Mouse (Mus musculus) midbrain, embryonic 16.5 days (tissue): ENCODE measurements around the gene Jund. TPM values are rescaled to one million over a fixed set of nuclear protein-coding genes. Genes with fewer than 3 reads are reported as not detected.

Source experiments
- ATAC-seq: fragments of 200-750 bp; cut with Nextera tagmentation; 2 replicates; pipeline ENCODE4 v1.8.0; 2017; ENCODE audit warnings: moderate TSS enrichment
- H3K27ac ChIP-seq: fragments of 300-500 bp; sonication (generic); 2 replicates; pipeline ENCODE4 v1.5.1; 2014; ENCODE audit warnings: mild to moderate bottlenecking, low read length, mixed read lengths
- H3K27me3 ChIP-seq: fragments of 300-500 bp; sonication (generic); 2 replicates; pipeline ENCODE4 v1.6.1; 2014; ENCODE audit warnings: low read depth, low read length, mixed read lengths; ENCODE audit not compliant: control insufficient read depth, insufficient read depth
- H3K36me3 ChIP-seq: fragments of 300-500 bp; sonication (generic); 2 replicates; pipeline ENCODE4 v1.6.1; 2014; ENCODE audit warnings: mild to moderate bottlenecking, low read length, moderate library complexity, mixed read lengths; ENCODE audit not compliant: control insufficient read depth, insufficient read depth
- H3K4me1 ChIP-seq: fragments of 300-500 bp; sonication (generic); 2 replicates; pipeline ENCODE4 v1.6.1; 2014; ENCODE audit warnings: mild to moderate bottlenecking, low read length, mixed read lengths; ENCODE audit not compliant: control insufficient read depth, insufficient read depth
- H3K4me2 ChIP-seq: fragments of 300-500 bp; sonication (generic); 2 replicates; pipeline ENCODE4 v1.6.1; 2014; ENCODE audit warnings: mild to moderate bottlenecking, low read length, mixed read lengths
- H3K4me3 ChIP-seq: fragments of 300-500 bp; sonication (generic); 2 replicates; pipeline ENCODE4 v1.5.1; 2014; ENCODE audit warnings: low read depth, mild to moderate bottlenecking, low read length, moderate library complexity, mixed read lengths
- H3K9ac ChIP-seq: fragments of 300-500 bp; sonication (generic); 2 replicates; pipeline ENCODE4 v1.6.1; 2014; ENCODE audit warnings: low read depth, low read length, mixed read lengths
- H3K9me3 ChIP-seq: fragments of 300-500 bp; sonication (generic); replicated peaks from 2 replicates; pipeline ENCODE4 v1.6.1; 2014; ENCODE audit warnings: mild to moderate bottlenecking, low read length, mixed read lengths; ENCODE audit not compliant: control insufficient read depth, poor library complexity, severe bottlenecking
- WGBS: fragments of 180-500 bp; shearing (Covaris S2); extraction: QIAGEN DNeasy Blood & Tissue Kit; methylation state at CpG from one replicate; pipeline ENCODE4 v1.1.7; 2014; 5-methylcytosine and 5-hydroxymethylcytosine counted together
- polyA plus RNA-seq: library from polyadenylated mRNA; unstranded; fragments of >200 nt; fragmentation: Nextera tagmentation; extraction: Ambion mirVana; gene quantifications from 2 replicates; pipeline ENCODE4 v1.2.1, GENCODE M21; 2015

The Jund gene
- polyA plus RNA-seq, 1 experiment from 2014 or later = 67.9 TPM

DNA sequence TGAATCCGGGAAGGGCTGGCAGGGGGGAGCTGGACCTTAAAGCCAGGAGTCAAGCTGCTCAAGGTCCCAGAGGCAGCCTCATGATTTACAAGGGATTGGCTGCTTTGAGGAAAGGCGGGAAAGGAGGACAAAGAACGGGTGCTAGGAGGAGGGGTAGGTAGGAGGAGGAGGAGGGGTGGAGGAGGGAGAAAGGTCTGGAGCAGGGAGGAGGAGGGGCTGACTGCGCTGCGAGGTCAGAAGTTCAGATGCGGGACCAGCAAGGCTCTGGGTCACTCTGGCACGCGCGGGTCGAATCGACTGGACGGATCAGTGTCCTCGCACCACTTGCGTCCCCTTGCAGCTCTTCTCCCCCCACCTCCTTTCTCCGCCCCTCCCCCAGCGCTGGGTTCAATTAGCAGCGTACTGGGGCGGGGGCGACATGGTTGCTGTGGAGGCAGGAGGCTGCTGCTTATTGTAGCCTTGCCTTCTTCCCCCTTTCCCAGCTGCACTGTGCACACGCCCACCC is 7.0 kb upstream of the Jund start:
- 0 out of 2 replicates have a peak overlapping the region, but pooled peaks have one; percentile 15 for H3K27ac ChIP-seq
- no peaks in the 10 kb centered on the region; the same call in 1 of the 2 replicates for H3K27me3 ChIP-seq
- peak overlapping the region; percentile 65 for H3K4me2 ChIP-seq
- H3K4me3 ChIP-seq = peak overlapping the region; percentile 32
- H3K4me1 ChIP-seq = peaks cover 14% of the 10 kb centered on the region
- no peaks in the 10 kb centered on the region for H3K9me3 ChIP-seq
- H3K9ac ChIP-seq = peak overlapping the region; percentile 60
- WGBS = 0% methylated on average over 16 of the region's 20 CpGs
- ATAC-seq = peak; percentile 26
- H3K36me3 ChIP-seq = no peaks in the 10 kb centered on the region

DNA sequence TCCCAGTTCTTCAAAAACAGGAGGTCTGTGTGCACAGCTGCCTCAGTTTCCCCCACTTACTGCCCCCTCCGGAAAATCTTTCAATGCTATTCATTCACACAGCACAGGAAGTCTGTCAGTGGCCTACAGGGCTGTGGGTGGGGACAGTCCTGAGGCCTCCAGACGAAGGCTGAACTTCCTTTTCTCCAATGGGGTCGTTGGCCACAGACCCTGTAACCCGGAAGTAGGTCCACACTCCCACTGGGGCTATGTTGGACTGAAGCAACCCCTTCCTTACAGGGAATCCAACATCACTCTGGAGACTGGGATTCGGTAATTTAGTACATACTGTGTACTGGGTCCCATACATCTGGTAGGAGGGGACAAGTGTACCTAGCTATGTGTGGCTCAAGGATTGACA is 5.1 kb upstream of the Jund start:
- Histone ChIP-seq H3K9me3 (no peaks in the 10 kb centered on the region), H3K4me1 (peaks cover 28% of the 10 kb centered on the region), H3K9ac (no peak overlapping the region), H3K4me2 (no peak overlapping the region), H3K4me3 (no peak overlapping the region), H3K27me3 (no peaks in the 10 kb centered on the region; the same call in 1 of the 2 replicates), H3K27ac (no peak overlapping the region), H3K36me3 (no peaks in the 10 kb centered on the region)
- no peak for ATAC-seq
- 86% methylated on average over 5 of the region's 5 CpGs for WGBS

- Histone ChIP-seq H3K4me3 (no peak overlapping the region), H3K27me3 (no peaks in the 10 kb centered on the region; the same call in 1 of the 2 replicates), H3K9me3 (no peaks in the 10 kb centered on the region), H3K36me3 (no peaks in the 10 kb centered on the region), H3K9ac (no peak overlapping the region), H3K27ac (no peak overlapping the region), H3K4me2 (no peak overlapping the region), H3K4me1 (peaks cover 28% of the 10 kb centered on the region)
- 37% methylated on average over 31 of the region's 32 CpGs for WGBS
- no peak for ATAC-seq
Observed at GRCm38 (mm10) chr8:70695318-70696018, 3.3 kb upstream of the Jund start.

DNA sequence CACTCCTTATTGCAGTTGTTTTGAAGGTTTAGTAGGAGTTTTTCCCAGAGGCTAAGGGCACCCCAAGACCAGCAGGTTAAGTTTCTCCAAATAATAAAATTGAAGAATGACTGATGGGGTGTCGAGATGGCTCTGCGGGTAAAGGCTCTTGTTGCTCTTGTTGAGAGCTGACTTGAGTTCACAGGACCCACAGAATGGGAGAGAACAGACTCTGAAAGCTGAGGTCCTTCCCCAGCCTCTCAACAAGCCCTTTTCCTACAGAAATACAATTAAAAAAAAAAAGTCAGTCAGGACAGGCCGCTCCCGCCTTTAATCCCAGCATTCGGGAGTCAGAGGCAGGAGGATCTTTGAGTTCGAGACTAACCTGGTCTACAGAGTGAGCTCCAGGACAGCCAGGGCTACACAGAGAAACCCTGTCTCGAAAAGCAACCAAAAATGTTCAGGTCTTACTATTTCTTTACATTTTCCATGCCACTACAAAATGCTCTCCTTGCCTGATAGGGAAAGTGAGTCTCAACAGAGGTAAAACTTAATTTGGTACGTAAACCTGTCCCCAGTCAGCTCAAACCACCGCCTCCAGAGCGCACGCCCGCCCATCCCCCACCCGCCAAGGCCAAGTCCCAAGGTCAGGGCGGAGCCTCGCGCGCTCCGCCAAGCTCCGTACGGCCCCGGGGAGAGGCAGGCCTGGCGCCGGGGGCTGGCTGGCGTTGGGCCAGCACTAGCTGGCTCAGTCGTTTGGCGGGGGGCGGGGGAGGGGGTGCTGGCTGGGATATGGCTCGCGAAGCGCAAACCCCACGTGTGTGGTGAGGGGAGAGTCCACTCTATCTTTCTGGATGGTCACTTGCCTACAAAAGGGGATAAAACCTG is 2.5 kb upstream of the Jund start:
- no peak for ATAC-seq
- H3K27me3 ChIP-seq = no peaks in the 10 kb centered on the region; the same call in 1 of the 2 replicates
- H3K4me2 ChIP-seq = peak overlapping the region; percentile 58
- H3K9ac ChIP-seq = peak overlapping the region; percentile 47
- peak overlapping the region; percentile 1; the same call in 1 of the 2 replicates for H3K4me3 ChIP-seq
- peaks cover 31% of the 10 kb centered on the region for H3K4me1 ChIP-seq
- H3K9me3 ChIP-seq = no peaks in the 10 kb centered on the region
- no peaks in the 10 kb centered on the region for H3K36me3 ChIP-seq
- H3K27ac ChIP-seq = peak overlapping the region; percentile 34; the same call in 1 of the 2 replicates
- WGBS = 6% methylated on average over 31 of the region's 31 CpGs

- H3K27ac ChIP-seq = peak overlapping the region; percentile 34; the same call in 1 of the 2 replicates
- H3K4me1 ChIP-seq = peaks cover 31% of the 10 kb centered on the region
- no peaks in the 10 kb centered on the region for H3K36me3 ChIP-seq
- H3K4me3 ChIP-seq = peak overlapping the region; percentile 1; the same call in 1 of the 2 replicates
- H3K9ac ChIP-seq = peak overlapping the region; percentile 47
- no peaks in the 10 kb centered on the region for H3K9me3 ChIP-seq
- no peaks in the 10 kb centered on the region; the same call in 1 of the 2 replicates for H3K27me3 ChIP-seq
- 39% methylated on average over 4 of the region's 4 CpGs for WGBS
- peak overlapping the region; percentile 58 for H3K4me2 ChIP-seq
- no peak for ATAC-seq
Observed at GRCm38 (mm10) chr8:70696946-70697345, 1.8 kb upstream of the Jund start.

GRCm38 (mm10) chr8:70697366-70698250 is 1.1 kb upstream of the Jund start:
- Histone ChIP-seq H3K4me1 (peaks cover 34% of the 10 kb centered on the region), H3K4me2 (peak overlapping the region; percentile 85), H3K9ac (peak overlapping the region; percentile 72), H3K9me3 (no peaks in the 10 kb centered on the region), H3K4me3 (peak overlapping the region; percentile 98), H3K36me3 (no peaks in the 10 kb centered on the region), H3K27me3 (no peaks in the 10 kb centered on the region; the same call in 1 of the 2 replicates), H3K27ac (peak overlapping the region; percentile 99)
- no peak for ATAC-seq
- WGBS = 76% methylated on average over 12 of the region's 12 CpGs

GRCm38 (mm10) chr8:70699116-70699833 is 526 bp downstream of the Jund start:
- Histone ChIP-seq H3K9me3 (no peaks in the 10 kb centered on the region), H3K36me3 (no peaks in the 10 kb centered on the region), H3K4me2 (peak overlapping the region; percentile 82), H3K27ac (peak overlapping the region; percentile 99), H3K4me3 (peak overlapping the region; percentile 98), H3K27me3 (no peaks in the 10 kb centered on the region; the same call in 1 of the 2 replicates), H3K4me1 (peaks cover 36% of the 10 kb centered on the region), H3K9ac (peak overlapping the region; percentile 99)
- peak; percentile 12 for ATAC-seq
- WGBS = under 1% methylated on average over 82 of the region's 89 CpGs
